Mouse (Mus musculus): ENCODE measurements around the gene Ccdc38.

Ccdc38 gene

GRCm38 (mm10) chr10:93540431-93541210, at the start of gene Ccdc38:
Ccdc38 (plus strand) TSS chr10:93540632.
- DNase-seq (ENCODE audit: low spot score in 2 of 2) = no peak

GRCm38 (mm10) chr10:93500864-93501263, 39.6 kb upstream of the Ccdc38 start:
- no peak for DNase-seq (ENCODE audit: low spot score in 2 of 2)

DNA sequence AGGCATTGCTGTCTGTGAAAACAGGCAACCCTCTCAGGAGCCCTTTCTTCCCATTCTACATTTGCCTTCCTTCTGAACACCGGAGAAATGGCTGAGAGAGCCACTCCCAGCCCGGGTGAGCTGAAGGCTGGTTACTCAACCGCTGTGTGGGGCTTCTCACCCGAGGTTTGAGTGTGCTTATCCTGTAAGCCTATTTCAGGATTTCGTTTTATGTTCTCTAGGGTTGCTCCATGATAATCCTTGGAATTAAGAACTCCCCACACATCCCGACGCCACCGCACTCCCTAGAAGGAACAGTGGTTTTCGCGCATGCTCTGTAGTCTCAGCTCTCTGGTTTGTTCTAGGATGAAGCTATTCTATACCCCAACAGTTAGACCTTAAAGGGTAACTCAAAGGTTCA, 39.1 kb upstream of the Ccdc38 start:
- DNase-seq (ENCODE audit: low spot score in 2 of 2) = no peak

GRCm38 (mm10) chr10:93508383-93508970, 32.0 kb upstream of the Ccdc38 start:
- no peak for DNase-seq (ENCODE audit: low spot score in 2 of 2)

GRCm38 (mm10) chr10:93509532-93510153, 30.8 kb upstream of the Ccdc38 start:
- no peak for DNase-seq (ENCODE audit: low spot score in 2 of 2)

DNA sequence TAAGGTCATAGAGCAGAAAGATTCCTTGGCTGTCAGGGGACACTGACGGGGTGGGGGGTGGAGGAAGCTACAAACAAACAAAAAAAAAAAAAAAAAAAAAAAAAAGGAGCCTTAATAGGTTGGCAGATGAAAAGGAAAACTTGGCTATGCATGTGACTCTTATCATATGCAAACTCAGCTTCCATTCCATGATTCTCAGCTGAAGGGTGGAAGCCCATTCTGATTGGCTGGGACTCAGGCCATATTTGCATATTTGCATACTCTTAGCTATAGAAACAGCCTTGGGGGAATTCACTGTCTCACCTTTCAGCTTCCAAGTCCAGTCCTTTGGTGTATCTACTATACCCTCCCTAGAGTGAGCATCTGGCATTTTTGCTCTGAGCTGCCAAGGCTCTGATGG, 25.0 kb upstream of the Ccdc38 start:
- no peak for DNase-seq (ENCODE audit: low spot score in 2 of 2)

DNA sequence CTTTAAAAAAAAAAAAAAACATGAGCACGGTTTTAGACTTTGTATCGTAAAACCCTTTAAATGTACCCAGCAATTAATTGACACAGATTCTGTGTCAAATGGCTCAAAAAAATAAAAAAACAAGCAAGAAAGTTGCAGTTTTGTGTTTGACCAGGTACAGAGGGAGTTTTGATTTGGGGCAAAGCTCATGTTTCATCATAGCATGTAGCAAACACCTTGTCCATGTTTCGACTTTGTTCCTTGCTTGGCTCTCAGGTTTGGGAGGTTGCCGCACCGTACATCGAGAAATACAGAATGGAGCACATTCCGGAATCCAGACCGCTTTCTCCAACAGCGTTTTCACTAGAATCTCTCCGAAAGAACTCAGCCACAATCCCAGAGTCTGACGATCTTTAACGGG, 24.5 kb upstream of the Ccdc38 start:
- no peak for DNase-seq (ENCODE audit: low spot score in 2 of 2)

- no peak for DNase-seq (ENCODE audit: low spot score in 2 of 2)
Observed at GRCm38 (mm10) chr10:93517754-93518153, 22.7 kb upstream of the Ccdc38 start.

- no peak for DNase-seq (ENCODE audit: low spot score in 2 of 2)
Observed at GRCm38 (mm10) chr10:93518186-93518585, 22.2 kb upstream of the Ccdc38 start.

DNA sequence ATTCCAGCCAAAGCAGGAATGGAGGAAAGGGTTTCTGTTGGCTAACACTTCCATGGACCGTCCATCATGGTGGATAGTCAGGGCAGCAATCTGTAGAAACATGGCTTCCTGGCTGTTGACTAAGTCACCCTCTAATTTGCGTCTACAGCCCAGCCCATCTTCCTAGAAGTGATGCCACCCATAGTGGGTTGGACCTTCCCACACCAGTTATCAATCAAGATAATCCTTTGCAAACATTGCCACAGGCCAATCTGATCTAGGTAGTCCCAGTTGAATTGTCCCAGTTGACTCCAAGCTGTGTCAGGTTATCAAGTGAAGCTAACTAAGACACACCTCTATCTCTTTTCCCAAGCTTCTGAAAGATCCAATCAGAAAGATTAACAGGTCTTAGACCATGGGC, 21.8 kb upstream of the Ccdc38 start:
- DNase-seq (ENCODE audit: low spot score in 2 of 2) = no peak

DNA sequence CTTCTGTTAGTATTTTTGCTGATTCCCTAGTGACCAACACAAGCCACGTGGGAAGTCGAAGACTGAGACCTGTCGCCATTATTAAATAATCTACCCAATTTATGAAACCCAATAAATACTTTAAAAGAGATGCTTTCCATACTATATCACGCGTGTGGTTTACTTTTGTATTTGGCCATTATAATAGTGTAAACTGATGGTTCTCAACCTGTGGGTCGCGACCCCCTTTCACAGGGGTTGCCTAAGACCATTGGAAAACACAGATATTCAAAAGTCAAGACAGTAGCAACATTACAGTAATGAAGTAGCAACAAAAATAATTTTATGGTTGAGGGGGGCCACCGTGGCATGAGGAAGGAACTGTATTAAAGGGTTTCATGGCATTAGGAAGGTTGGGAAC, 21.3 kb upstream of the Ccdc38 start:
- DNase-seq (ENCODE audit: low spot score in 2 of 2) = no peak

DNA sequence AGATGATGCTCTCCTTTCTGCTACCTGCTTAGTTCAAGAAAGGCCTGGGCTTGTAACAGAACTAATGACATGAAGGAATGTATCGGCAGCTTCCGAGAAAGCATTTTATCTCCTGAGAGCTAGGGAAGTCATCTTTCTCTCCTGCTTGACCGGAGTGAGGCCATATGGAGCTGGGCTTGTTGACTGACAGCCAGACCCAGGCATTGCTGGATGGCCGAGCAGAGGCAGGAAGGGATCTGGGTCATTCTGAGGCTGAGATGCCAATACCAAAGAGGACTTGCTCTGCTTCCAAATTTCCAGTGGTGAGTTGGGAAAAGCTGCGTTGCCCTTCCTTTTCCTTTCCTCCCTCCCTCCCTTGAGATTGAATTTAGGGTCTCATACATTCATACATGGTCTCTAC, 20.7 kb upstream of the Ccdc38 start:
- no peak for DNase-seq (ENCODE audit: low spot score in 2 of 2)

GRCm38 (mm10) chr10:93520994-93521393, 19.4 kb upstream of the Ccdc38 start:
- no peak for DNase-seq (ENCODE audit: low spot score in 2 of 2)

- DNase-seq (ENCODE audit: low spot score in 2 of 2) = no peak
Observed at GRCm38 (mm10) chr10:93525329-93525728, 15.1 kb upstream of the Ccdc38 start.

DNA sequence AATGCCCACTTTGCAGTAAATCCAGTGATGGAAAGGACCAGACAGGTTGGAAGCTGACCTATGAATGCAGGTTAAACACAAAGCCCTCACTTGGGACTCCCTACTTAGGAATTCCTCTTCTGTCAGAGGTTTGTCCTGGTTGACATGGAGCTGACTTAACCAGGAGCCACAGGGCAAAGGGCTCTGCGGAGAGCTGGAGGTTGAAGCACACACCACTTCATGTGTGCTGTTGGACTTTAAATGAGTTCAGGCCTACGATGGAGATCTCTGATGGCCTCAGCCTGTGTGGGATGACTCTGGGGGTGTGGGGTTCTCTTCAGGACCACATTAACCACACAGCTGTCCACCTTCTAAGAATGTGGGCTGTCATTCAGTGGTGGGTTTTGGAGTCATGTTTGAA, 2.1 kb upstream of the Ccdc38 start:
- DNase-seq (ENCODE audit: low spot score in 2 of 2) = no peak

GRCm38 (mm10) chr10:93538818-93539217, 1.6 kb upstream of the Ccdc38 start:
- DNase-seq (ENCODE audit: low spot score in 2 of 2) = no peak

DNA sequence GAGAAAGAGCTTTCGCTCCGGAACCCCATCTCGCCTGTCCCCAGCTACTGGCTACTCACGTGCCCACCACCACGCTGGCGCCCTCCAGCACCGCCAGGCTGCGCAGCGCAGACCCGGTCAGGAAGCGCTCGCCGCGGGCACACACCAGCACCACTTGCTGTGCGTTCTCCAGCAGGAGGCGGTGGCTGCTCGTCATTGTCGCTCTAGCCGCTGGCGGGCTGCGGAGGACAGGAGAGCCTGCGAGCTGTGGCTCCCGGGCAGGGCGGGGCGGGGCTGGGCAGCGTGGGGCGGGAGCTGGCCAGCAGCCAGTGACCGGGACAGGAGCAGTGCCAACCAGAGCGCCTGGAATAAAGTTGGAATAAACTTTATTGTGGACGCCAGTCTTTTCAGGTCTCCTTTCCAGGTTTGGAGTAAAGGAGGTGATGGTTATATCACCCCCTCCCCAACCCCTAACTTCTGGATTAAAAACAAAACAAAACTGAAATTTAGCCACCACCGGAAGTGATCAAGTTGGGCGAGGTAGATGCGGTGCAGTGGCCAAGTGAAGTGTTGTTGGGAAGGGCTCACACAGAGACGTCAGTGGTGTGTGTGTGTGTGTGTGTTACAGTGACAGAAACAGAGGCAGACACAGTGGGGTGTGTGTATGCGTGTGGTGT, 529 bp upstream of the Ccdc38 start, which contains the start of gene Amdhd1:
TSS of gene Amdhd1 (minus strand) at position 259 of the 656 bp plus-strand sequence.
- DNase-seq (ENCODE audit: low spot score in 2 of 2) = peak; percentile 50 to 58

- no peak for DNase-seq (ENCODE audit: low spot score in 2 of 2)
Observed at GRCm38 (mm10) chr10:93541585-93541984, 1.2 kb downstream of the Ccdc38 start.

GRCm38 (mm10) chr10:93542356-93542755, 1.9 kb downstream of the Ccdc38 start:
- no peak for DNase-seq (ENCODE audit: low spot score in 2 of 2)

GRCm38 (mm10) chr10:93543176-93543575, 2.7 kb downstream of the Ccdc38 start:
- DNase-seq (ENCODE audit: low spot score in 2 of 2) = no peak

DNA sequence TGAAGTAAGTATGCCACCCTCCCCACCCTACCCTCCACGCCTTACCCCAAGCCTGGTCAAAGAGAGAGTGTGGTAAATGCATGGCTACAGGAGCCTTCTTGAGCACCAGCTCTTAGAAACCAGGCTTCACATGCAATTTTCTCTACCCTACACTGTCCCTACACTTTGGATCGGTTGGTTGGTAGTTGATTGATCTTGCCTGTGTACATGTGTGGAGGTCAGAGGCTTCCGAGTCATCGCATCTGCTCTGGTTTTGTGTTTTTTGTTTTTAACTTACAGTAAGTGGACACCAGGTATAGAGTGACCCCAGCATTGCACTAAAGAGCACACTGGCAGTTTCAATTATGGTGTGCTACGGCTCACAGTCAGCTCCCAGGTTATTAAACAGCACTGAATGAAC, 3.7 kb downstream of the Ccdc38 start:
- DNase-seq (ENCODE audit: low spot score in 2 of 2) = no peak

GRCm38 (mm10) chr10:93547741-93548270, 7.4 kb downstream of the Ccdc38 start:
- DNase-seq (ENCODE audit: low spot score in 2 of 2) = no peak
